Mouse (Mus musculus): ENCODE measurements at regions not wholly inside any gene's neighbourhood (a gene's known extent, or its start where the extent isn't known, plus 50 kb on each side); places are given as distances from the start of the nearest gene placed in this dataset.
"Not testable (repeated sequence)": the region's sequence is repeated elsewhere in the genome, so short reads cannot be mapped to it uniquely, and the experiment has no call there.

GRCm38 (mm10) chr17:13432256-13432655 lies 77.9 kb downstream of the Tcp10c start:
- DNase-seq (ENCODE audit: low spot score in 2 of 2) = not testable (repeated sequence)

GRCm38 (mm10) chr17:13434146-13434545 lies 79.8 kb downstream of the Tcp10c start:
- not testable (repeated sequence) for DNase-seq (ENCODE audit: low spot score in 2 of 2)

- DNase-seq (ENCODE audit: low spot score in 2 of 2) = not testable (repeated sequence)
Measured at GRCm38 (mm10) chr17:13438790-13439189, 84.4 kb downstream of the Tcp10c start.

- DNase-seq (ENCODE audit: low spot score in 2 of 2) = not testable (repeated sequence)
Measured at GRCm38 (mm10) chr17:13440708-13441530, 86.5 kb downstream of the Tcp10c start.

- DNase-seq (ENCODE audit: low spot score in 2 of 2) = not testable (repeated sequence)
Measured at GRCm38 (mm10) chr17:13442229-13442628, 87.9 kb downstream of the Tcp10c start.

GRCm38 (mm10) chr17:13456869-13457600 lies 102.7 kb downstream of the Tcp10c start:
- DNase-seq (ENCODE audit: low spot score in 2 of 2) = not testable (repeated sequence)

- not testable (repeated sequence) for DNase-seq (ENCODE audit: low spot score in 2 of 2)
Measured at GRCm38 (mm10) chr17:13457942-13458341, 103.6 kb downstream of the Tcp10c start.

GRCm38 (mm10) chr17:13458814-13459213 lies 104.4 kb downstream of the Tcp10c start:
- DNase-seq (ENCODE audit: low spot score in 2 of 2) = not testable (repeated sequence)

- not testable (repeated sequence) for DNase-seq (ENCODE audit: low spot score in 2 of 2)
Measured at GRCm38 (mm10) chr17:13462663-13463062, 108.3 kb downstream of the Tcp10c start.

GRCm38 (mm10) chr17:13465822-13466221 lies 111.5 kb downstream of the Tcp10c start:
- not testable (repeated sequence) for DNase-seq (ENCODE audit: low spot score in 2 of 2)

GRCm38 (mm10) chr17:13469867-13470380 lies 115.6 kb downstream of the Tcp10c start:
- not testable (repeated sequence) for DNase-seq (ENCODE audit: low spot score in 2 of 2)

- peak; percentile 28 to 68 for DNase-seq (ENCODE audit: low spot score in 2 of 2)
Measured at GRCm38 (mm10) chr17:13472460-13473062, 118.2 kb downstream of the Tcp10c start.

- DNase-seq (ENCODE audit: low spot score in 2 of 2) = no peak
Measured at GRCm38 (mm10) chr17:13474310-13475094, 120.1 kb downstream of the Tcp10c start.

GRCm38 (mm10) chr17:13478866-13479571 lies 124.6 kb downstream of the Tcp10c start:
- DNase-seq (ENCODE audit: low spot score in 2 of 2) = no peak

GRCm38 (mm10) chr17:13479572-13480063 lies 125.2 kb downstream of the Tcp10c start:
- no peak for DNase-seq (ENCODE audit: low spot score in 2 of 2)

GRCm38 (mm10) chr17:13481445-13482085 lies 127.2 kb downstream of the Tcp10c start:
- no peak for DNase-seq (ENCODE audit: low spot score in 2 of 2)

GRCm38 (mm10) chr17:13482136-13482535 lies 127.8 kb downstream of the Tcp10c start:
- no peak for DNase-seq (ENCODE audit: low spot score in 2 of 2)

GRCm38 (mm10) chr17:13487291-13488215 lies 133.2 kb downstream of the Tcp10c start:
- no peak for DNase-seq (ENCODE audit: low spot score in 2 of 2)

Measured in thymus, postnatal 10 days (tissue).